Mouse (Mus musculus) c-Kit-positive CD71-positive TER-119-negative erythroid progenitor cells, embryonic 14.5 days (primary cell): ENCODE measurements around the gene Hsf4.
"Not testable (repeated sequence)": the region's sequence is repeated elsewhere in the genome, so short reads cannot be mapped to it uniquely, and the experiment has no call there.

ENCODE experiments used
- DNase-seq: peaks from one replicate; pipeline ENCODE4 v3.0.0-alpha.2; 2013; ENCODE audit warnings: low read depth

Gene Hsf4

GRCm38 (mm10) chr8:105285514-105285913 is 15.9 kb downstream of the Hsf4 start:
- no peak for DNase-seq

GRCm38 (mm10) chr8:105286907-105287306 is 17.3 kb downstream of the Hsf4 start:
- no peak for DNase-seq

- no peak for DNase-seq
Observed at GRCm38 (mm10) chr8:105288231-105288630, 18.6 kb downstream of the Hsf4 start.

GRCm38 (mm10) chr8:105288958-105289732 is 19.5 kb downstream of the Hsf4 start:
- peak; percentile 97 for DNase-seq

- no peak for DNase-seq
Observed at GRCm38 (mm10) chr8:105289805-105290460, 20.3 kb downstream of the Hsf4 start, which contains the start of gene 4931428F04Rik. Gene 4931428F04Rik (minus strand): TSS chr8:105289864.

GRCm38 (mm10) chr8:105290554-105291314 is 21.1 kb downstream of the Hsf4 start:
- peak; percentile 95 for DNase-seq

GRCm38 (mm10) chr8:105291364-105291763 is 21.8 kb downstream of the Hsf4 start:
- not testable (repeated sequence) for DNase-seq

GRCm38 (mm10) chr8:105291802-105292201 is 22.2 kb downstream of the Hsf4 start:
- DNase-seq, result not testable (repeated sequence)

GRCm38 (mm10) chr8:105292471-105292870 is 22.9 kb downstream of the Hsf4 start:
- DNase-seq, result no peak

GRCm38 (mm10) chr8:105293405-105293804 is 23.8 kb downstream of the Hsf4 start:
- DNase-seq, result no peak

- DNase-seq, result no peak
Observed at GRCm38 (mm10) chr8:105294776-105295175, 25.2 kb downstream of the Hsf4 start.

GRCm38 (mm10) chr8:105295256-105295655 is 25.7 kb downstream of the Hsf4 start:
- DNase-seq, result no peak

- DNase-seq, result no peak
Observed at GRCm38 (mm10) chr8:105295895-105296573, 26.4 kb downstream of the Hsf4 start, which contains the start of gene Exoc3l. Gene Exoc3l (minus strand): TSS chr8:105296101.

- DNase-seq, result peak; percentile 89
Observed at GRCm38 (mm10) chr8:105297511-105298192, 28.1 kb downstream of the Hsf4 start, which contains the start of gene E2f4. Gene E2f4 (plus strand): TSS chr8:105297663.

- no peak for DNase-seq
Observed at GRCm38 (mm10) chr8:105298351-105299252, 29.0 kb downstream of the Hsf4 start.

- peak; percentile 78 for DNase-seq
Observed at GRCm38 (mm10) chr8:105299962-105300361, 30.4 kb downstream of the Hsf4 start.

GRCm38 (mm10) chr8:105303396-105303795 is 33.8 kb downstream of the Hsf4 start:
- DNase-seq, result no peak

- no peak for DNase-seq
Observed at GRCm38 (mm10) chr8:105303874-105304273, 34.3 kb downstream of the Hsf4 start.

- no peak for DNase-seq
Observed at GRCm38 (mm10) chr8:105304325-105305210, 35.0 kb downstream of the Hsf4 start.
